Mouse (Mus musculus): Measurements from ENCODE around the gene Gipc1.

- no peak for TF ChIP-seq CTCF (IDR thresholded peaks at IDR 0.05; ENCODE audit: low read depth, low read length)
- no peak for TF ChIP-seq EP300 (IDR thresholded peaks at IDR 0.05; ENCODE audit: insufficient read depth, low read depth, low read length)
These were observed 22.0 kb downstream of the Gipc1 start for GRCm38 (mm10) chr8:83674497-83674896.

Data from ES-Bruce4 (cell line).